Mouse (Mus musculus): Measurements from ENCODE around the gene Slc6a16.
A peak's percentile ranks its signal among the peaks of the same experiment; 100 is the strongest.

Gene Slc6a16

DNA sequence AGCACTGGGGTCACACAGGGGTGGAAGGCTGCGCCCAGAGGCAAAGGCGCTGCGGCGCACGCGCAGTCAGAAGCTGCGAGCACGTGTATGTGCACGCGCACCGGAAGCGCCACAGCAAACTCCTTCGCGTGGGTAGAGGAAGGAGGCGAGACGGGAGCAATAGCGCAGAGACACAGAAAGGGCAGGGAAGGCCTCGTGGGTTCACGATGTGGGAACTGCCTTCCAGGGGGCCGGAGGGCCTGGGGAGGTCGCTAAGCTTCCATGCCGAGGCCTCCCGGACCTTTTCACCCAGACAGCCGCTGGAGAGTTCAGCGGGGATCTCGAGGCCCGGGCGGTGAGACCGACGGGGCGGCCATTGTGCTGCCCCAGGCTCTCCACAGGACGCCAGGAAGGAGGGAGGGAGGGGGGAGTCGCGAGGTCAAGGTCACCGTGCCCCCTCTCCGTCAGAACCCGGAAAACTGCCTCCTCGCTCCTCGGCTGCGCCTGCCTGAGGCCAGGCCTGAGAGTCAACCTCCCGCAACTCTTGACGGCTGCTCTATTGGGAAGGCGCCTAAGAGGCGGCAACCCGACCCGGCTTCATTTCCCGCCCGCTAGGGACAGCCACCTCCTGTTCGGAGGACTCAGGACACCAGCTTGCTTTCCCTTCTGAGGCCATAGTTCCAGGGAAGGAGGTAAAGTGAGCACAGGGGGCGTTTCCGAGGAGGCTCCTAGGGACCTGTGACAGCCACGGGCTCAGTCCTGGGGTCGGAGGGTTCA lies at the start of gene Slc6a16:
Slc6a16 (plus strand) TSS at position 453 of the 756 bp plus-strand sequence.
- DNase-seq (ENCODE audit: low read depth, low spot score) = peak; percentile 33

GRCm38 (mm10) chr7:45191161-45191560 lies 49.7 kb upstream of the Slc6a16 start:
- no peak for DNase-seq (ENCODE audit: low read depth, low spot score)

DNA sequence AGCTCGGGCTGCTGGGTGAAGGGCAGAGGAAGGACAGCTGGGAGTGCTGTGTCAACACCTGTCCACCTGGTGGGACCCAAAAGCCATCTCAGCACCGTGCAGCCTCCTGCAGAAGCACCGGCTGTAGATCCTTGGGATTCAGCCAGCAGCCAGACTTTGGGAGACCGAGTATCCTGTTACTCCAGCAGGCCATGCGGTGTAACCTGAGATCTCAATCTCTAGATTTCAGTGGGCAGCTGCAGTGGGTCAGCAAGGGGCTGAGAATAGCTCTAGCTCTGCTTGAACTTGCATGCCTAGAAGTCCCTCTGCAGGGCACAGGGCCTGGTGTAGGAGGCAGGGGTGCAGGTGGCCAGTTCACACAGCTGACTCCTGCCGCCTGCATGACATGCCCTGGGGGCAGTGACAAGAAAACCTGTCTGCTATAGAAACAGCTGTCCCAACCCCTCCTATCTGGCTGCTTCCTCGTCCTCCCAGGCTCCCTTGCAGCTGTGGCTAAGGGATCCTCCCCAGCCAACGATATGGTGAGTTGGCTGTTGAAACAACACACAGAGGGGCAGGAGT lies 49.0 kb upstream of the Slc6a16 start:
- no peak for DNase-seq (ENCODE audit: low read depth, low spot score)

GRCm38 (mm10) chr7:45192585-45193310 lies 48.1 kb upstream of the Slc6a16 start:
- DNase-seq (ENCODE audit: low read depth, low spot score) = no peak

DNA sequence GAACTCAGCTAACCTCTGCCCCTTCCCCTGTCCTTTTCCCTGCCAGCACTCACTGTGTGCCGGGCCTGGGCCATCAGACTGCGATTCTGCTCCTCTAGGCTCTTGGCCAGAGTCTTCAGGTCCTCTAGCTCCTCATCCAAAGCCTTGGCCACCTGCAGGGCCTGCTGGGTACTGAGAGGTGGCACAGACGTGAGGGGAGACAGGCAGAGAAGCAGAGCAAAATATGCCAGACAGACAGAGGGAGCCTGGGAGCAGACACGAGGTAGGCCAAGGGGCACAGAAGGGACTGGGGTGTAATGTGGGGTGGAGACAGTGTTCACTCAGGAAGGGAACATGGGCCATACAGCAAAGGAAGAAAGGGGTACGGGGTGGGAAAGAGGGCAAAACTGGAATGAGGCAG lies 47.5 kb upstream of the Slc6a16 start:
- DNase-seq (ENCODE audit: low read depth, low spot score) = no peak

DNA sequence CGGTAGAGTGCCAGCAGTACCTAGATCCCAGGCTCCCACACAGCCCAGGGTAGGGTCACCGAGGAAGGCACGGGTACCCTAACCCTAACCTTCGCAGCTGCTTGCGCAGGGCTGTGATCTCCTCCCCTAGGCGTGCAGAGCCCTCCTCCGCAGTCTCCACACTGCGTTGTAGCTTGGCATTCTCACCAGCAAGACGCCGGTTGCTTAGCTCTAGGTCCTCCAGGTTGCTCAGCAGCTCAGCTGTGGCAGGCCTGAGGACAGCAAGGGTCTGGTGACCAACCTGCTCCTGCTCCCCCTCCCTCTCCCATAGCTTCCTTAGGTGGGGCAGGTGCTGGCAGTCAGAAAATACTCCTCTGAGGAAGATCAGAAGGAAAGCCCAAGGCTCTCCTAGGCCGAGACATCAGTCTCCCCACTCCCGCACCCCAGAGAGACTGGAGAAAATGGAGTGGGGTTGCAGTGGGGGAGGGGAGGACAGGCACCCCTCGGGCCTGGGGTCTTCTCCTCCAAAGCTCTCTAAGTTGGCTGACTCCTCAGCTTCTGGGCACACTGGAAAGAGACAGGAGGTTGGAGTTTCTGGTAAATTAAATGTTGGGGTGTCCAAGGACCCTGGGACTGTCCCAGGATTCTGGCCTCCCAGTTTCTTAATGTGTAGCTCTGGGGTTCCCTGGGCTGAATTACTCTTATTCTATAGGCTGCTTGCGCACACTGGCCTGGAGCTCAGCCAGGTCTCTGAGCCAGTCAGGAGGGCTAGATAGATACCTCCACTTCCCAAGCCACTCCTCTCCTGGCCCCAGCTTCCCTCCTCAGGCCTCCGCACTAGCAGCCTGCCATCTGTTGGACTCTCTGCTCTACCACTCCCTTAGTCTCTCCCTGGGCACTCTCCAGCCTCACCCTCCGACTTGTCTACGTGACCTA lies 46.8 kb upstream of the Slc6a16 start:
- DNase-seq (ENCODE audit: low read depth, low spot score) = no peak

GRCm38 (mm10) chr7:45195341-45196175 lies 45.3 kb upstream of the Slc6a16 start:
- DNase-seq (ENCODE audit: low read depth, low spot score) = peak; percentile 77

DNA sequence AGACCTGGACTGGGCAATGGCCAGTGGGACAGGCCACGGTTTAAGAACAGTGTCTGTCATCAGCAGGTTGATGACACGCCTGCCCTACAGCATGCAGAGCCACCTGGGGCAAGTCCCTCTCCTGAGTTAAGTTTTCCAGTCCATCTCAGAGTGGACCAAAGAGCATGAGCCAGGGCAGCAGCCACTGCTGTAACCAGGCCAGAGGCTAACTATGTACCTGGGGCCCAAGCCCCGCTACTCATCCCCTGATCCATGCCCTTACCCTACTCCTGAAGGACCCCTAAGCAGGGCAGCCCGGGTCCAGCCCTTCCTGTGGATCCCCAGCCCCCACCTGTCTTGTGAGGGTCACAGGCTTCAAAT lies 44.7 kb upstream of the Slc6a16 start:
- DNase-seq (ENCODE audit: low read depth, low spot score) = no peak

GRCm38 (mm10) chr7:45196994-45197393 lies 43.9 kb upstream of the Slc6a16 start:
- DNase-seq (ENCODE audit: low read depth, low spot score) = no peak

GRCm38 (mm10) chr7:45198435-45198834 lies 42.5 kb upstream of the Slc6a16 start:
- peak; percentile 79 for DNase-seq (ENCODE audit: low read depth, low spot score)

DNA sequence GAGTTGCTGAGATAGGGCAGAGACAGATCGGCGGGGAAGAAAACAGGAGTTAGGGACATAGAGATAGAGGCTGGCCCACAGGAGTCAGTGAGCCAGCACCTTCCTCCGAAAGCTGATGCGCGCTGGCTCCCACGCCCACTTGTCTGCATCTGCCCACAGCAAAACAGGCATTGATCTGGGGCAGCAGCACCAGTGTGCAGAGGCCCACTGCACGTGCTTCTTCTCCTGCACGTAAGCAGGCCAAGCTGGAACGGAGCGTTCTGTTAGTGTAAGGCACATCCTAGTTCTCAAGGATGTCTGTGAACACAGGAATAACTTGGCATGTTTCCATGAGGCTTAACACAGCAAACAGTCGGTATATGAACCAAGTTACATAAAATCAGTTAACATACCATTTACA lies 41.9 kb upstream of the Slc6a16 start:
- DNase-seq (ENCODE audit: low read depth, low spot score) = no peak

GRCm38 (mm10) chr7:45202654-45203053 lies 38.2 kb upstream of the Slc6a16 start:
- DNase-seq (ENCODE audit: low read depth, low spot score) = no peak

DNA sequence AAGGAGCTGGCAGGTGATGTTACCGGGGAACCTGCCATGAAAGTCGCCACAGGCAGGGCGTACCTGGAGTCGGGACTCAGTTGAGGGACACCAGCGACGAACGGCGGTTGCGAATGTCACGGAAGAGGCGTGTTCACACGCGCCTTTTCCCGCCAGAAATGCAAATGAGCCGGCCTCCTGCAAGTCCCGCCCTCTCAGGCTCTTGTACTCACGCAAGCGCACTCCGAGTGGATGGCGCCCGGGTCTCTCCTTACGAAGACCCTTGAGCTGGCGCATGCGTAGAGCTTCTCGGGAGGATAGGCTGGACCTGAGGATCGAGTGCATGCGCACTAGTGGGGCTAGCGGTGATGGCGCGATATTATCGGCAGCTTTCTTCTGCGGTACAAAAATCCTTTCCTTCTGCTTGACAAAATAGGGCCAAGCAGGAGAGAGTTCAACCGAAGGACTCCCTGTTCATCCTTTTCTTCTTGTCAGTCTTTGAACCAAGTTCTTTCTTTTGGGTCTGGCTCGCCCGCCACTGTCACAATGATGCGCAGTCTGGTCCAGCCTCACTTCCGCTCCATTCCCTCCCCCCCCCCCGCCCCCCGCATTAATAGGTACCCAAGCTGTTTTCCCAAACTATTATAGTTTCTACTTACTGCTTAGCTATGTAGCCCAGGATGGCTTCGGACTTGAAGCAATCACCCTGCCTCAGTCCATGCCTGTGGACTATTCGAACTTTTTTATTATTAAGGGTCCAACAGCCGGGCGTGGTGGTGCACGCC lies 36.3 kb upstream of the Slc6a16 start, which contains the start of gene Ccdc155:
Ccdc155 (minus strand) TSS at position 513 of the 764 bp plus-strand sequence.
- DNase-seq (ENCODE audit: low read depth, low spot score) = peak; percentile 92

- DNase-seq (ENCODE audit: low read depth, low spot score) = no peak
These were observed 32.6 kb upstream of the Slc6a16 start for GRCm38 (mm10) chr7:45208260-45208659.

DNA sequence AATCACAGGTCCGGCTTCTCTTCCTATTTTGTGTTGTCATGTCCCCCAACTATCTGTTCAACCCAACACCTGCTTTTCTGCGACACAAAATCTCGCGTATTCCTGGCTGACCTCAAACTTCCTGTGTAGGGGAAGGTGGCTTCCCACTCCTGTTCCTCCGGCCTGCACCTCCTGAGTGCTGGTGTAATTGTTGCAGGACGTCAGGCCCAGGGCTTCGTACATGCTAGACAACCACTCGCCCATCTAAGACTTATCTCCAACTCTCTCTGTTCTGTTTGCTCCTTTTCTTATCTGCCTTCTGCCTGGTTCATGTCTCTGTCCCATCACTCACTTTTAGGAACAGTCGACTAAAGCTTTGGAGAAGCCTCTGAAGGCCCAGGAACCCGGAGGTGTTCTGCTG lies 29.8 kb upstream of the Slc6a16 start:
- DNase-seq (ENCODE audit: low read depth, low spot score) = no peak

- no peak for DNase-seq (ENCODE audit: low read depth, low spot score)
These were observed 29.0 kb upstream of the Slc6a16 start, which contains the start of gene Dkkl1 for GRCm38 (mm10) chr7:45211851-45212251. Dkkl1 (minus strand) TSS chr7:45212147.

GRCm38 (mm10) chr7:45212356-45212755 lies 28.5 kb upstream of the Slc6a16 start:
- DNase-seq (ENCODE audit: low read depth, low spot score) = no peak

DNA sequence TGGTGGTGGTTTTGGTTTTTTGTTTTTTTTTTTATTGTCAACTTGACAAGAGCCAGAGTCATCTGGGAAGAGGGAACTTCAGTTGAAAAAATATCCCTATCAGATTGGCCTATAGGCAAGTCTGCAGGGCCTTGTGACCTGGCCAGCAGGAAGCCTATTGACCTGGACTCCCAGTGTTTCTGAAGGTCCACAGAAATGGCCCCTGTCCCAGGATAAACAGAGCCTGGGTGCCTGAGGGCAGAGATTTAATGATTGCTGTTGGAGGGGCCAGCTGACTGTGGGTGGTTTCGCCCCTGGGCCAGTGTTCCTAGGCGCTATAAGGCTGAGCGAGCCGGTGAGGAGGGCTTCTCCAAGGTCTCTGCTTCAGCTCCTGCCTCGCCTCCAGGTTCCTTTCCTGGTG lies 27.2 kb upstream of the Slc6a16 start:
- DNase-seq (ENCODE audit: low read depth, low spot score) = no peak

DNA sequence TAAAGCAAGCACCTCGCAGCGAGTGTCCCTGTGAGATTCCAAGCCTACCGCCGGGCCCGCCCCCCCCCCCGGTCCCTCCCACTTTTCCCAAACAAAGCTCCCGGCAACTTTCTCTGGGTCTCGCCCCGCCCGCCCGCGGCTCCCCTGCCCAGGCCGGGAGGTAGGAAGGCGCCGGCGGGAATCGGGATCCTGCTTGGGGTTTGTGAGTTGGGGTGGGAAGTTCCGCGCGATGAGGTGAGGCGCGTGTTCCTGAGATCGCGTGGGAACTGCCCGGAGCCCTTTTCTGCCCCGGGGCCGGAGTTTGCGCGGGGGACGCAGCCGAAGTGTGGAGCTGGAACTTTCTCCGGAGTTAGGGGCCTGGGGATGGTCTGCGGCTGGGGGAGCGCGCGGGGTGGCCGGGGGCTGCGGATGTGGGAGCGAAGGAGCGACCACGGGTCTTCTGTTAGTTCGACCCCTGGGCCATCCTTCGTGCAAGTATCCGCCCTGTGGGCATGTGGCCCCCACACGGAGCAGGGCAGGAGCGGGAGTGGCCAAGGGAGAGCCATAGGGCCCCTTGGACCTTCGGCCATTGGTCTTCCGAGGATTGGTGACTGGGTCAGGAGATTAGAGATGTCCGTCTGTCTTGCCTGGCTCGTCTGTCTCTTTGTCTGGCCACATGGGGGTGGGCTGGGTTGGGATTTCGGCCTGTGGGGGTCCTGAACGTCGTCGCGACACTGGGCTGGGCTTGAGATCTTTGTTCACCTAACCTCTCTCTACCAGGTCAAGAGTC lies 25.0 kb upstream of the Slc6a16 start, which contains the start of gene Tead2:
Tead2 (plus strand) TSS at position 81 of the 769 bp plus-strand sequence.
- no peak for DNase-seq (ENCODE audit: low read depth, low spot score)
